Mouse (Mus musculus) hindbrain, embryonic 10.5 days (tissue): ENCODE results near the gene 1110008P14Rik. TPM values are rescaled to one million over a fixed set of nuclear protein-coding genes. Genes with fewer than 3 reads are reported as not detected.
"Not testable (repeated sequence)": the region's sequence is repeated elsewhere in the genome, so short reads cannot be mapped to it uniquely, and the experiment has no call there.

Source experiments
- DNase-seq: peaks from one replicate; pipeline ENCODE4 v3.0.0-alpha.2; 2017; ENCODE audit warnings: low spot score
- H3K27ac ChIP-seq: fragments of 300-500 bp; sonication (generic); 2 replicates; pipeline ENCODE4 v1.5.1; 2016; ENCODE audit warnings: mild to moderate bottlenecking, moderate library complexity
- H3K27me3 ChIP-seq: fragments of 300-500 bp; sonication (generic); 2 replicates; pipeline ENCODE4 v1.6.1; 2016; ENCODE audit warnings: mild to moderate bottlenecking; ENCODE audit not compliant: poor library complexity, insufficient read depth, severe bottlenecking
- H3K36me3 ChIP-seq: fragments of 300-500 bp; sonication (generic); 2 replicates; pipeline ENCODE4 v1.6.1; 2016; ENCODE audit warnings: mild to moderate bottlenecking, moderate library complexity
- H3K4me1 ChIP-seq: fragments of 300-500 bp; sonication (generic); replicated peaks from 2 replicates; pipeline ENCODE4 v1.6.1; 2016; ENCODE audit warnings: mild to moderate bottlenecking
- H3K4me3 ChIP-seq: fragments of 300-500 bp; sonication (generic); 2 replicates; pipeline ENCODE4 v1.5.1; 2016; ENCODE audit warnings: mild to moderate bottlenecking, moderate library complexity
- H3K9me3 ChIP-seq: fragments of 300-500 bp; sonication (generic); 2 replicates; pipeline ENCODE4 v1.6.1; 2016; ENCODE audit warnings: mild to moderate bottlenecking, moderate library complexity
- WGBS: fragments of 180-500 bp; shearing (Covaris S2); methylation state at CpG from one replicate; pipeline ENCODE4 v1.1.7; 2016; 5-methylcytosine and 5-hydroxymethylcytosine counted together
- polyA plus RNA-seq: library from polyadenylated mRNA; unstranded; fragments of >200 nt; fragmentation: Nextera tagmentation; extraction: Ambion mirVana; gene quantifications from 2 replicates; pipeline ENCODE4 v1.2.1, GENCODE M21; 2016

1110008P14Rik gene
- polyA plus RNA-seq, 1 experiment from 2014 or later, result 66.7 TPM

GRCm38 (mm10) chr2:32376963-32377362 lies 4.8 kb downstream of the 1110008P14Rik start:
- H3K4me3 ChIP-seq, result no peak overlapping the region
- WGBS, result 95% methylated on average over 10 of the region's 10 CpGs
- DNase-seq, result no peak
- H3K27me3 ChIP-seq, result peaks cover 25% of the 10 kb centered on the region
- peaks cover 81% of the 10 kb centered on the region for H3K36me3 ChIP-seq
- no peaks in the 10 kb centered on the region for H3K9me3 ChIP-seq
- no peak overlapping the region for H3K27ac ChIP-seq
- peaks cover 15% of the 10 kb centered on the region for H3K4me1 ChIP-seq

DNA sequence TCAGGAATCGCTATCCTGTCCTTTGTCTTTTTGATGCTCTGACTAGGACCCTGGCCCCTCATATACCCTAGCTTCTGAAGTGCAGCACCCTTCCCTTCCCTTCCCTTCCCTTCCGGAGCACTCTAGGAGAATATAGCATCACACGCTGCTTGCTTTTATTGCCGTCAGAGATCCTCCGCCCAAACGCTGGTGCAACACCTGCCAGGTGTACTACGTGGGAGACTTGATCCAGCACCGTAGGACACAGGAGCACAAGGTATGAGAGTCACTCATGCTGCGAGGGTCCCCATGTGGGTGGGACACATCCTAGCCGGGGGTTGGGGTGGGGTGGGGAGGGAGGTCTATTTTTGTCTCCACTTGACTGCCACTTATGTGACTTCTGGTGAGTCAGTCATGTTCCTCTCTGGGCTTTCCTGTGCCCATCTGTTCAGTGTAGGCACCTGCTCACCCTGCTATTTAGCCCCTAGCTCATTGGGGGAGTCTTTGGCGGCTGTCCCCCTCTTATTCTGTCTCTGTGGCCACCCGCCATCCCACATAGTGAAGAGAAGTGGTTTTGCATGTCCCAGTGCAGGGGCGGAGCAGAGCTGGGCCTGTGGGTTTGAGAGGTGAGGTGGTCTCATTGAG lies 6.3 kb downstream of the 1110008P14Rik start:
- H3K4me1 ChIP-seq, result 0 out of 2 replicates have a peak, but pooled peaks cover 1% of the 10 kb centered on the region

GRCm38 (mm10) chr2:32374191-32374590 lies 7.5 kb downstream of the 1110008P14Rik start:
- DNase-seq, result no peak
- Histone ChIP-seq H3K36me3 (peaks cover 100% of the 10 kb centered on the region), H3K4me1 (no peaks in the 10 kb centered on the region), H3K27me3 (0 out of 2 replicates have a peak, but pooled peaks cover 2% of the 10 kb centered on the region), H3K4me3 (no peak overlapping the region), H3K27ac (no peak overlapping the region), H3K9me3 (no peaks in the 10 kb centered on the region)
- WGBS, result 88% methylated on average over 10 of the region's 10 CpGs

More for the DNA sequence above, 6.3 kb downstream of the 1110008P14Rik start:
- Histone ChIP-seq H3K27me3 (peaks cover 15% of the 10 kb centered on the region), H3K27ac (no peak overlapping the region), H3K36me3 (peaks cover 96% of the 10 kb centered on the region), H3K9me3 (no peaks in the 10 kb centered on the region), H3K4me3 (no peak overlapping the region)
- WGBS, result 91% methylated on average over 13 of the region's 13 CpGs
- no peak for DNase-seq

- Histone ChIP-seq H3K9me3 (no peaks in the 10 kb centered on the region), H3K27me3 (no peaks in the 10 kb centered on the region), H3K36me3 (peaks cover 84% of the 10 kb centered on the region), H3K4me1 (peaks cover 19% of the 10 kb centered on the region), H3K4me3 (no peak overlapping the region), H3K27ac (no peak overlapping the region)
- WGBS, result 91% methylated on average over 5 of the region's 5 CpGs
- no peak for DNase-seq
Observed at GRCm38 (mm10) chr2:32367315-32367714, 14.4 kb downstream of the 1110008P14Rik start.

- no peak for DNase-seq
- Histone ChIP-seq H3K27ac (no peak overlapping the region), H3K4me1 (peaks cover 33% of the 10 kb centered on the region), H3K9me3 (no peaks in the 10 kb centered on the region), H3K4me3 (peak overlapping the region; percentile 93), H3K36me3 (peaks cover 52% of the 10 kb centered on the region), H3K27me3 (peaks cover 13% of the 10 kb centered on the region)
- 86% methylated on average over 8 of the region's 8 CpGs for WGBS
Observed at GRCm38 (mm10) chr2:32364121-32364520, 17.6 kb downstream of the 1110008P14Rik start.

- 13% methylated on average over 19 of the region's 19 CpGs for WGBS
- Histone ChIP-seq H3K9me3 (no peaks in the 10 kb centered on the region), H3K36me3 (peaks cover 46% of the 10 kb centered on the region), H3K27ac (peak overlapping the region; percentile 94), H3K27me3 (peaks cover 14% of the 10 kb centered on the region), H3K4me1 (peaks cover 33% of the 10 kb centered on the region), H3K4me3 (peak overlapping the region; percentile 93)
- no peak for DNase-seq
Observed at GRCm38 (mm10) chr2:32363376-32364106, 18.2 kb downstream of the 1110008P14Rik start.

DNA sequence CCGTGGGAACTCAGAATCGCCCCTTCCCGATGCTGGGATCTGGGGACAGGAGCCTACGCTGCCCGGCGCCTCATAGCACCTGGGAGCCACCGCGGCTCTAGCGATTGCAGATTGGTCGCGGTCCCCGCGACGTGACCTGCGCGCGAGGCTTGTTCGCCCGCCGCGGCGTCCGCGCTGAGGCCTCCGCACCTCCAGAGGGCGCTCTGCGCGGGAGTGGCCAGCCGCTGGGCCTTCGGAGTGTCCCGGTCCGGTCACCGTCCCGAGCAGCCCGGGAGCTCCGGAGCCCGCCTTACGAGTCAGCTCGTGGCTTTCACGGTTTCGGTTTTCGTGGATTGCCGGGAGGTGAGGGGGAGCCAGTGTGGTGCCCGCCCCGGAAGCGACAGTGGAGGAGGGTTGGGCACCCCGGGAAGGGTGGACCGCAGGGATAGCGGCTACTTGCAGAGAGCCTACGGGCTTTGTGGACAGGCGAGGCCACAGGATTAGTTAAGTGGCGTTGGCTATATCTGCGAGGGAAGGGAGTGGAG lies 18.9 kb downstream of the 1110008P14Rik start:
- peak; percentile 91 for DNase-seq
- Histone ChIP-seq H3K4me3 (peak overlapping the region; percentile 93), H3K27ac (peak overlapping the region; percentile 94), H3K4me1 (peaks cover 33% of the 10 kb centered on the region), H3K27me3 (peaks cover 19% of the 10 kb centered on the region), H3K9me3 (no peaks in the 10 kb centered on the region), H3K36me3 (peaks cover 39% of the 10 kb centered on the region)
- WGBS, result under 1% methylated on average over 53 of the region's 53 CpGs

DNA sequence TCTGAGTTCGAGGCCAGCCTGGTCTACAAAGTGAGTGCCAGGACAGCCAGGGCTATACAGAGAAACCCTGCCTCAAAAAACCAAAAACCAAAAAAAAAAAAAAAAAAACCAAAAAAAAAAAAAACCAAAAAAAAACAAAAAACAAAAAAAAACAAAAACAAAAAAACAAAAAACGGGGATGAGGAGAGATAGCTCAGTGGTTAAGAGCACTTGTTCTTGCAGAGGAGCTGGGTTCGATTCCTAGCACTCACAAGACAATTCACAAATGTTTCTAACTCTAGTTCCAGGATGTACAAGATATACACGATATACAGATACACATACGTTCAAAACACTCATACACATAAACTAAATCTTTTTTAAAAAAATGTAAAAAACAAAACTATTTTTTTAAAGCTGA lies 19.5 kb downstream of the 1110008P14Rik start:
- Histone ChIP-seq H3K27ac (peak overlapping the region; percentile 94), H3K4me1 (peaks cover 39% of the 10 kb centered on the region), H3K36me3 (peaks cover 33% of the 10 kb centered on the region), H3K27me3 (peaks cover 22% of the 10 kb centered on the region), H3K4me3 (peak overlapping the region; percentile 93)
- not testable (repeated sequence) for DNase-seq, H3K9me3 ChIP-seq
- 41% methylated on average over 5 of the region's 5 CpGs for WGBS

DNA sequence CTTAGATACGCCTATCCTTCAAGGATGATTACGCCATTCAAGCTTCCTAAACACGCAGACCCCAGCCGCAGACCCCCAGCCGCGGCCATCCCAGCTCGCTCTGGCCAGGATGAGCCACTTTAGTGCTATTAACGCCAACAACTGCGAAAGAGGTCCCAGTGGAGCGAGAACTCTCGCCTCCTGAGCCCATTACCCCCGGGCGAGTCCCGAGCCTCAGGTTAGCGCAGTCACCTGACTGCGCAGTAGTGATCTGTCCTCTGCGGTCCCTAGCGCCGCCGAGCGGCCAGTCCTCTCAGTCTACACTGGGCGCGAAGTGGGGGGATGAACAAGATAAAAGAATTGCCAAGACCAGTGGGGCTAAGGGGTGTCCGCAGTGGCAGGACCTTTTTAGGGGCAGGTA lies 20.3 kb downstream of the 1110008P14Rik start:
- peak; percentile 68 for DNase-seq
- Histone ChIP-seq H3K27ac (peak overlapping the region; percentile 66), H3K27me3 (peaks cover 22% of the 10 kb centered on the region), H3K36me3 (peaks cover 25% of the 10 kb centered on the region), H3K4me3 (peak overlapping the region; percentile 52), H3K9me3 (no peaks in the 10 kb centered on the region), H3K4me1 (peaks cover 44% of the 10 kb centered on the region)
- WGBS, result 1% methylated on average over 24 of the region's 24 CpGs

- no peak overlapping the region for H3K27ac ChIP-seq
- DNase-seq, result peak; percentile 77
- no peaks in the 10 kb centered on the region for H3K9me3 ChIP-seq
- peak overlapping the region; percentile 52 for H3K4me3 ChIP-seq
- WGBS, result 4% methylated on average over 14 of the region's 14 CpGs
- peaks cover 45% of the 10 kb centered on the region for H3K4me1 ChIP-seq
- H3K36me3 ChIP-seq, result peaks cover 18% of the 10 kb centered on the region
- peaks cover 22% of the 10 kb centered on the region for H3K27me3 ChIP-seq
Observed at GRCm38 (mm10) chr2:32360741-32361140, 21.0 kb downstream of the 1110008P14Rik start.

- H3K4me1 ChIP-seq, result peaks cover 41% of the 10 kb centered on the region
- no peaks in the 10 kb centered on the region for H3K9me3 ChIP-seq
- WGBS, result 68% methylated on average over 10 of the region's 10 CpGs
- no peak overlapping the region for H3K4me3 ChIP-seq
- H3K27ac ChIP-seq, result no peak overlapping the region
- no peaks in the 10 kb centered on the region for H3K36me3 ChIP-seq
- H3K27me3 ChIP-seq, result peaks cover 22% of the 10 kb centered on the region
- no peak for DNase-seq
Observed at GRCm38 (mm10) chr2:32358381-32358780, 23.4 kb downstream of the 1110008P14Rik start.

GRCm38 (mm10) chr2:32357710-32358109 lies 24.0 kb downstream of the 1110008P14Rik start:
- no peak for DNase-seq
- WGBS, result 74% methylated on average over 3 of the region's 3 CpGs
- no peak overlapping the region for H3K4me3 ChIP-seq
- H3K9me3 ChIP-seq, result no peaks in the 10 kb centered on the region
- peaks cover 43% of the 10 kb centered on the region for H3K4me1 ChIP-seq
- H3K36me3 ChIP-seq, result no peaks in the 10 kb centered on the region
- peaks cover 24% of the 10 kb centered on the region for H3K27me3 ChIP-seq
- no peak overlapping the region for H3K27ac ChIP-seq

GRCm38 (mm10) chr2:32356216-32356615 lies 25.5 kb downstream of the 1110008P14Rik start:
- Histone ChIP-seq H3K36me3 (no peaks in the 10 kb centered on the region), H3K27ac (no peak overlapping the region), H3K4me1 (peaks cover 50% of the 10 kb centered on the region), H3K9me3 (no peaks in the 10 kb centered on the region), H3K4me3 (no peak overlapping the region), H3K27me3 (peaks cover 30% of the 10 kb centered on the region)
- DNase-seq, result no peak
- 81% methylated on average over 10 of the region's 10 CpGs for WGBS
